Mouse (Mus musculus) urinary bladder, postnatal 14 days (tissue): ENCODE data around the gene Exosc7.

Experiments used
- DNase-seq: peaks from one replicate; pipeline ENCODE4 v3.0.0; 2021; ENCODE audit warnings: low spot score

The Exosc7 gene

GRCm38 (mm10) chr9:123112805-123113521, at the start of gene Exosc7, which contains the start of gene Zdhhc3:
Gene Exosc7 (plus strand): TSS chr9:123113215.
Gene Zdhhc3 (minus strand): TSS chr9:123113205.
- peak; percentile 85 for DNase-seq

DNA sequence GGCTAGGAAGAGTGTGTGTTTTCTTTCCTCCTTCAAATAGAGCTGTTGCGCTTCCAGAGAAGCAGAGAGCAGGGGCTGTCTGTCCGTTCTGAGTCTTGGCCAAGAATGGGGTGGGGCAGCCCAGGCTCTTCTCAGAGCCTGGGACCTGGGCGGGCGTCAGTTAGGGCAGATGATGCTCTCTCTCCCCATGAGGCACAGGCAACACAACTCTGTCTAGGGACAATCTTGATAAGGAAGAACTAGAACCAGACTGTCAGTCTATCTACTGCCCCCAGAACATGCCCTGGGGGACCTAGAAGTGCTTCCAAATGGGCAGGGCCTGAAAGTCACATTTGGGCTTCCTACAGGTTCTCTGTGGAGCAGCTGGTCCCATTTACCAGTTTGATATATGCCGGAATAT, 33.9 kb upstream of the Exosc7 start:
- no peak for DNase-seq

DNA sequence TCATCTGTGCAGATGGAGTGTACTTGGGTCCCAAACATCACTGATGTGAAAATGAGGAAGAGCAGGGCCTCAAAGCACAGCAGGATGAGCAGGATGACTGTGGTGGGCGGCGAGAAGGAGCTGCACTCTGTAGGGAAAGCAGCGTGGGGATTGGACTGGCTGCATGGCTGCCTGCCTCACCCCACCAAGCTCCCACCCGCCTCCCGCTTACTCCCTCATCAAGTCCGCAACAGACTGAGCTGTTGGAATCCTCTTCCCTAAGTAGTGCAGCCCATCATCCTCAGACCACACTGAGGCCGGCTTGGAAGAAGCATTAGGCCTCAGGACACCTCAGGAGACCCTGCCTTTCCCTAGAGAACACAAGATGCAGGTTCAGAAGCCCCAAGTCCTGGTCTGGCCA, 32.7 kb upstream of the Exosc7 start:
- no peak for DNase-seq

DNA sequence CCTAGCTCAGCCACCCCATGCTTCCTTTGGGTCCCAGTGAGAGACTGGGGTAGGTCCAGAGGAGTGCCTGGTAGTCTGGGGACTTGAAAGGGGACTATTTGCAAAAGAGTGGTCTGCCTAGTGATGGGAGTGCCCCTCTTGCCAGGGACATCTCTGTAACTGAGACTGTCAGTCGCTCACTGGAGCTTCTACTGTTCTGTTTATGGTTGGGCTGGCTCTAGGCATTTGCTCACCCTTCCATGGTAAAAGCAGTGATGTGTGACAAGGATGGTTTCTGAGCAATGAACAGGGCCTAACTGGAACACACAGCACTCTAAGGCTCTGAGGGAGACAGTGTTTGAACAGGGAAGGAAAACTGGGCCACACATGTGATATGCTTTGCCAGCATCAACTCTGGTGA, 32.2 kb upstream of the Exosc7 start:
- no peak for DNase-seq

- DNase-seq, result no peak
Observed at GRCm38 (mm10) chr9:123085373-123085772, 27.6 kb upstream of the Exosc7 start.

- DNase-seq, result no peak
Observed at GRCm38 (mm10) chr9:123087558-123087957, 25.5 kb upstream of the Exosc7 start.

DNA sequence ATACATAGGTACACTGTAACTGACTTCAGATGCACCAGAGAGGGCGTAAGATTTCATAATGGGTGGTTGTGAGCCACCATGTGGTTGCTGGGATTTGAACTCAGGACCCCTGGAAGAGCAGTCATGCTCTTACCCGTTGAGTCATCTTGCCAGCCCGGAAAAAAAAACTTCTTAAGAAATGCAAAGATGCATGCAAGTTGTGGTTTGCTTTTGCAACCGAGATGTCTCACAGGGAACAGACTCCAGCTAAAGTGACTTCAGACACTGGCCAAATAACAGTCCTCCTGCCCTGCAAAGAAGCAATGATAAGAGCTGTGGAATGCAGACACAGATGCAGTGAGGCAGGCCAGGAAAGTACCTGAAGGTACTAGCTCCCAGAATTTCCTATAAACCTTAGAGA, 22.2 kb upstream of the Exosc7 start:
- no peak for DNase-seq

- no peak for DNase-seq
Observed at GRCm38 (mm10) chr9:123099631-123100455, 13.2 kb upstream of the Exosc7 start.

DNA sequence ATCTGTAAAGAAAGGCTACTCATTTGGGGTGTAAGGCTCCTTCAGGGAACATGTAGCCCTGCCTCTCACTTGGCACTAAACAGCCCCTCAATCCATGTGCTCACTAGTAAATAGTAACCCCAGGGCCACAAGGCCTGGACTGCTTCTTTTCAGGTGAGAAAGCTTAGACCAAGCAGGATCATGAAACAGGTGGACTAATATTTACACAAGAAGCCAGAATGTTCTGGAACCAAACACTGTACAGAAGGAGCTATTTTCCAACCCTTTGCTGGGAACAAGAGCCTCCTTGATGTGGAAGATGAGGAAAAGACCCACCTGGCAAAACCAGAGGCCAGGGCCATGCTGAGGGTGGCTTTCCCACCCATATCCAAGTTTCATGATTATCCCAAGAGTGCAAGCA, 9.6 kb upstream of the Exosc7 start:
- no peak for DNase-seq

- no peak for DNase-seq
Observed at GRCm38 (mm10) chr9:123104362-123104761, 8.7 kb upstream of the Exosc7 start.

- no peak for DNase-seq
Observed at GRCm38 (mm10) chr9:123107186-123107585, 5.8 kb upstream of the Exosc7 start.

GRCm38 (mm10) chr9:123109188-123109587, 3.8 kb upstream of the Exosc7 start:
- no peak for DNase-seq

DNA sequence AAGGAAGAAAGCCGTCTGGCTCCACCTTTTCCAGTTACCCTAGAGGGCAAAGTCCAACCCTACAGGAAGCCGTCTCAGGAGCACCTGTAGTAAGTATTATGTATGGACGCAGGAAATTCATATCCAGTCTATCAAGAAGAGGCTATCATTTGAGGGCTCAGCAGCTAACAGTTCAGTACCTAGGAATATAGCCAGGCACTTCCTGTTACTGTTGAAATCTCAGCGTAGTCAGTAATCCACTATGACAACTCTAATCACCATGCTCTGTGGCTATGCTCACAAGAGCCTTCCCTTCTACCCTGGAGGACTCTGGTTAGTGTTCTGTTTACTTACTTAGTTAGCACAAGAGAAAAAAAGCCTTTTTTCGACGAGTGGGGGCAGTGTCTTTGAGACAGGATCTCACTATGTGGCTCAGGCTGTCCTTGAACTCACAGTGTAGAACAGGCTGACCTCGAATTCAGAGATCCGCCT, 1.2 kb upstream of the Exosc7 start:
- no peak for DNase-seq

DNA sequence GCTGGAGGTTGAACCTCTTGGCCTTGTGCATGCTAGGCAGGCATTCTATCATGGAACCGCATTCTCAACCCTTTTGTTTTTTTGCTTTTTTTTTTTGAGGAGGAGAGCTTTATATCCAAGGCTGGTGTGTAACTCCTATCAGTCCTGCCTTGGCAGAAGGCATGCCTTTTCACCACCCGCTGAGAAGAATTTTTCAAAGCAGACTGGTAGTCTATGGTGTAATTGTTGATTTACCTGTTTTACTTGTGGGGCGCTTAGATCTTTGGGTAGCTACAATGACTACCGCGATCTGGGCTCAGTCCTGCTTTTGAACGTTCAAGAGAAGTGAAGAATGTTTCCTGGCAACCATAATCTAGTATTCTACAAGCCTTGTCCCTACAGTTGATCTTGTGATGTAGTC, 916 bp downstream of the Exosc7 start:
- no peak for DNase-seq

DNA sequence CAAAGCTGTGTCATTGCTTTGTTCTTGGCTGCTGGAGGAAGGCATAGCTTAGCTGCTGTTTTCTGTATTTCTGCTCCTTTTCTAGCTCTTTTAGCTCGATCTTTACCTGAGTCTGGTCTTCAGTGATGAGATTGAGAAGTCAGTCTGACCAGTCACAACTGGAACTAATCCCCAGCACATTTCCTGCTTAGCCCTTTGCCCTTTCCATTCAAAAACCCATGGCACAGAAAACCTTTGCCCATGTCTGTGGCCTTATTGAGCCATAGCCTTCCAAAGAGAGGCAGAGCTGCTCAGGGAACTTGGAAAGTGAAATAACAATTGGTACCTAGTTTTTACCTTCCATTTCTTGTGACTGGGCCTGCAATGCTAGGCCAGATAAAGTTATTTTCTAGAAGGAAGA, 2.6 kb downstream of the Exosc7 start:
- no peak for DNase-seq

- no peak for DNase-seq
Observed at GRCm38 (mm10) chr9:123123017-123123416, 10.0 kb downstream of the Exosc7 start.

DNA sequence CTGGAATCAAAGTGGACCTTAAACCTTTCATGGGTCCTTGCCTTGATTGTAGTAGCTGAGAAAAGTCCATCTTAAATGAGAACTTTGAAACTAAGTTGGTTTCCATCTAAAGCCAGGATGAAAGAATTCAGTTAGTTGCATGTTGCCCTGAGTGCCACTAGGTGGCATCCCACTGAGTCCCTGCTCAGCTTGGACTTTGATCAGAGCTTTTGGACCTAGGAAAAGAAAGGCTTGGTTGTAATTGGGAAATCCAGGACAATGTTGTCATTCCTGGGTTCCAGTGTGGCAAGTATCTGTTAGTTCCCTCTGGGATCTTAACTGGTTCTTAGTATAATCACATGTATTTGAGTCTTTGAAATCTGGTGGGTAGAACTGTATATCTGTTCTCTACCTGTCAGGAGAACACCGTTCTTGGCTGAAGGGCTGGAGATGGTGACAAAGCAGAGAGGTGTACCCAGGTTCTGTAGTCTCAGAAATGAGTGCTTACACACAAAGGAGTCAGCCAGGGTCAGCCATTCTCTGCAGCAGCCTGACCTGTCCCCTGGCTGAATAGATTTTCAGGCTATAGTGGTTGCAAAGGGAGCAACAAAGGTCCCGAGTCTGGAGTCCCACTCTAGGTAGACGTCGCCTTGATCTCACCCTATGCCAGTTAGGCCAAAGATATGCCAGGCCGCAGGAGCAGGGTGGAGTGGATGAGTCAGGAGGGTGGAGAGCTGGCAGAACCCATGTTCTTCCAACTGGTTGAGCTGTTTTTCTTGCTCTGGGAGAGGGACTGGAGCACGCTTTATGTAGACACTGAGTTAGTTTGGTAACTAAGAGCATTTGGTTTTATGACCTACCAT, 10.8 kb downstream of the Exosc7 start:
- DNase-seq, result peak; percentile 38

DNA sequence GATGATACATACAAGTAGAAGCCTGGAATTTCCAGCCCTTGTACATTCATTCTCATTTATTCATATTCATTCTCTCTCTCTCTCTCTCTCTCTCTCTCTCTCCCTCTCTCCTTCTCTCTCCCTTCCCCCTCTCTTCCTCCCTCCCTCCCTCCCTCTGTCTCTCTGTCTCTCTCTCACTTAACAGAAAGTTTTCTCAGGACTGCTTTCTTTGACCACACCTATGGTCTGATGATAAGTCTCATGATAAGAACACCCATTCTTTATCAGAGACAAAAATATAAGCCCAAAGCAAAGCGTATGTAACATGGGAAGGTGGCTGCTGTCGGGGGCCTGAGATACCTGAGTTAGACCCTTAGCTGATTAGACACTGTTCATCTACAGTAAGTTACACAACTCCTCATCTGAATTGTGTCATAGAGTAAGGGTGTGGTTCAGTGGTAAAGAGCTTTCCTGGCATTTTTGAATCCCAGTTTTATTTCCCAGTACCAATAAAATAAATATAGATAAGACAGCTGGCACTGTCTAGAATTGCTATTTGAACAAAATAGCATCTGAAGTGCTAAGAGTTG, 11.5 kb downstream of the Exosc7 start:
- DNase-seq, result no peak

DNA sequence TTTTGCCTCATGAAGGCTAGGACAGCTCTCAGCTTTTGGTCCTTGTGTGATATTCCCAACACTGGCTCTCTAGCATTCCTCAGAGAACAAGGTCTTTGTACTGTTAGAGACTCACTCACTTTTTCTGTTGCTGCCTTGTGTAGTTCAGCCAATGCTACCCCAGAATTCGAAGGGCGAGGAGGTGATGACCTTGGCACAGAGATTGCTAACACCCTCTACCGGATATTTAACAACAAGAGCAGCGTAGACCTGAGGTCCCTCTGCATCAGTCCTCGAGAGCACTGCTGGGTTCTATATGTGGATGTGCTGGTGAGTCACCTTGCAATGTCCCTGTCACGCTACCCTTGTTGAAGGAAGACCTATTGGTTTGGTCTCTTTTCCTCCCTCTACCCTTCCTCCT, 14.6 kb downstream of the Exosc7 start:
- DNase-seq, result no peak

GRCm38 (mm10) chr9:123132994-123133393, 20.0 kb downstream of the Exosc7 start:
- no peak for DNase-seq

DNA sequence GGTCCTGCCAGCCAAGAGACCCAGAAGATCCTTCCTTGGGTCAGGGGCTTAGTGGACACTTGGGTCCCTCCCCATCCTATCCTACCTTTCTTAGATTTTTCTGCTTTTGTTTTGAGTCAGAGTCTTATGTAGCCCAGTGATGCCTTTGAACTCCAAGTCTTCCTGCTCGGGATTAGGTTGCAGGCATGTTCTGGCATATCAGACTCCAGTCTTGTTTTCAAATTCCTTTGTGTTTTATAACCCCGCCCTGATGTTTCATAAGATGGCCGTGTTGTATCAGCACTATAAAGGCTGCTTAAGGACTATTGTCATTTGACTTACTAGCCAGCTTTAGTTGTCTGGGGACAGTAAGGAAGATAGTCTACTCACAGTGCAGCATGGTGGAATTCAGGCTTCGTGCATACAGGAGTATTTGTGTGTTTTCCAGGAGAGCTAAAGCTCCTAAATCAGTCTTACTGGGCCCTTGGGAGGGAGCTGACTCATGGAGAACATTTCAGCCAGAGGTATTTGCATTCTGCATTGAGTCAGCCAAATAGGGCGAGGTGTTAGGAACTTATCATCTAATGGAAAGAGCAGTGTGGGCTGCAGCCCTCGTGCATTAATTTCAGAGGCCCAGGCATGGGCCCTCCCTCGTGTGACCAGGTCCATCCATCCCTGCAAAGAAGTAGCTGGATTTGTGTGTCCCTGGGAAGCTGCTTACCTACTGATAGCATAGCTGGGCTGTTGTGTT, 24.1 kb downstream of the Exosc7 start:
- peak; percentile 65 for DNase-seq
